Mouse (Mus musculus) liver, adult 2 months (tissue): ENCODE measurements around the gene Fam53a.

Experiments used
- CTCF ChIP-seq: fragments of 200-500 bp; IDR thresholded peaks from 2 replicates; pipeline ENCODE4 v1.5.1; 2011; ENCODE audit warnings: low read depth, low read length, control low read depth
- POLR2A ChIP-seq: fragments of 200-500 bp; IDR thresholded peaks from 2 replicates; pipeline ENCODE4 v1.6.1; 2011; ENCODE audit warnings: low read length, control low read depth; ENCODE audit not compliant: insufficient read depth; ENCODE audit errors: extremely low read depth

GRCm38 (mm10) chr5:33651017-33651416, 21.6 kb upstream of the Fam53a start:
- TF ChIP-seq CTCF = no peak
- TF ChIP-seq POLR2A = no peak
